Mouse (Mus musculus) forebrain, embryonic 10.5 days (tissue): ENCODE measurements around the gene Furin. TPM values are rescaled to one million over a fixed set of nuclear protein-coding genes. Genes with fewer than 3 reads are reported as not detected.

Experiments
- DNase-seq: peaks from one replicate; pipeline ENCODE4 v3.0.0-alpha.2; 2017; ENCODE audit warnings: low spot score; ENCODE audit errors: extremely low spot score
- H3K27ac ChIP-seq: fragments of 300-500 bp; sonication (generic); 2 replicates; pipeline ENCODE4 v1.5.1; 2016; ENCODE audit warnings: mild to moderate bottlenecking
- H3K27me3 ChIP-seq: fragments of 300-500 bp; sonication (generic); 2 replicates; pipeline ENCODE4 v1.6.1; 2016; ENCODE audit warnings: mild to moderate bottlenecking; ENCODE audit not compliant: poor library complexity, severe bottlenecking
- H3K36me3 ChIP-seq: fragments of 300-500 bp; sonication (generic); replicated peaks from 2 replicates; pipeline ENCODE4 v1.6.1; 2016; ENCODE audit warnings: mild to moderate bottlenecking, moderate library complexity
- H3K4me1 ChIP-seq: fragments of 300-500 bp; sonication (generic); 2 replicates; pipeline ENCODE4 v1.6.1; 2016
- H3K4me3 ChIP-seq: fragments of 300-500 bp; sonication (generic); 2 replicates; pipeline ENCODE4 v1.5.1; 2016; ENCODE audit warnings: mild to moderate bottlenecking, moderate library complexity
- H3K9me3 ChIP-seq: fragments of 300-500 bp; sonication (generic); 2 replicates; pipeline ENCODE4 v1.6.1; 2016; ENCODE audit warnings: mild to moderate bottlenecking, moderate library complexity
- WGBS: fragments of 180-500 bp; shearing (Covaris S2); methylation state at CpG from one replicate; pipeline ENCODE4 v1.1.7; 2016; 5-methylcytosine and 5-hydroxymethylcytosine counted together
- polyA plus RNA-seq: library from polyadenylated mRNA; unstranded; fragments of >200 nt; fragmentation: Nextera tagmentation; extraction: Ambion mirVana; gene quantifications from 2 replicates; pipeline ENCODE4 v1.2.1, GENCODE M21; 2016

Furin gene
- polyA plus RNA-seq, 1 experiment from 2014 or later, result 3.9 TPM

GRCm38 (mm10) chr7:80373352-80373751 is 31.9 kb downstream of the Furin start:
- WGBS, result 79% methylated on average over 4 of the region's 4 CpGs
- Histone ChIP-seq H3K4me1 (peaks cover 27% of the 10 kb centered on the region), H3K9me3 (no peaks in the 10 kb centered on the region), H3K27ac (no peak overlapping the region), H3K27me3 (no peaks in the 10 kb centered on the region), H3K4me3 (no peak overlapping the region), H3K36me3 (peaks cover 7% of the 10 kb centered on the region)
- DNase-seq, result no peak

- no peaks in the 10 kb centered on the region for H3K9me3 ChIP-seq
- no peaks in the 10 kb centered on the region for H3K27me3 ChIP-seq
- no peak overlapping the region for H3K27ac ChIP-seq
- H3K4me1 ChIP-seq, result peaks cover 27% of the 10 kb centered on the region
- H3K4me3 ChIP-seq, result no peak overlapping the region
- WGBS, result 58% methylated on average over 2 of the region's 2 CpGs
- no peak for DNase-seq
- H3K36me3 ChIP-seq, result peaks cover 13% of the 10 kb centered on the region
Measured at GRCm38 (mm10) chr7:80372667-80373066, 32.6 kb downstream of the Furin start.

- Histone ChIP-seq H3K27me3 (no peaks in the 10 kb centered on the region), H3K9me3 (no peaks in the 10 kb centered on the region), H3K36me3 (peaks cover 18% of the 10 kb centered on the region), H3K4me1 (peaks cover 27% of the 10 kb centered on the region), H3K27ac (no peak overlapping the region), H3K4me3 (no peak overlapping the region)
- no peak for DNase-seq
- WGBS, result 83% methylated on average over 3 of the region's 3 CpGs
Measured at GRCm38 (mm10) chr7:80372166-80372565, 33.1 kb downstream of the Furin start.

- peaks cover 28% of the 10 kb centered on the region for H3K36me3 ChIP-seq
- DNase-seq, result peak; percentile 54
- WGBS, result under 1% methylated on average over 82 of the region's 86 CpGs
Measured at GRCm38 (mm10) chr7:80371041-80371751, 34.0 kb downstream of the Furin start, which contains the start of gene Man2a2. TSS of gene Man2a2 (minus strand) at chr7:80371375.

GRCm38 (mm10) chr7:80370649-80371040 is 34.6 kb downstream of the Furin start:
- Histone ChIP-seq H3K4me1 (peaks cover 27% of the 10 kb centered on the region), H3K27me3 (no peaks in the 10 kb centered on the region), H3K27ac (peak overlapping the region; percentile 94), H3K4me3 (peak overlapping the region; percentile 97), H3K9me3 (no peaks in the 10 kb centered on the region), H3K36me3 (peaks cover 33% of the 10 kb centered on the region)
- under 1% methylated on average over 31 of the region's 31 CpGs for WGBS
- peak; percentile 65 for DNase-seq

More at GRCm38 (mm10) chr7:80371041-80371751, 34.0 kb downstream of the Furin start, which contains the start of gene Man2a2:
- peak within 1 kb of the TSS; percentile 97 for H3K4me3 ChIP-seq
- peaks cover 27% of the 10 kb centered on the region for H3K4me1 ChIP-seq
- H3K27ac ChIP-seq, result peak within 1 kb of the TSS; percentile 94
- no peaks in the 10 kb centered on the region for H3K27me3 ChIP-seq
- H3K9me3 ChIP-seq, result no peaks in the 10 kb centered on the region

GRCm38 (mm10) chr7:80369967-80370431 is 35.2 kb downstream of the Furin start:
- Histone ChIP-seq H3K9me3 (no peaks in the 10 kb centered on the region), H3K36me3 (peaks cover 38% of the 10 kb centered on the region), H3K4me1 (peaks cover 27% of the 10 kb centered on the region), H3K4me3 (peak overlapping the region; percentile 97), H3K27me3 (no peaks in the 10 kb centered on the region), H3K27ac (peak overlapping the region; percentile 94; the same call in 1 of the 2 replicates)
- DNase-seq, result no peak
- WGBS, result 58% methylated on average over 4 of the region's 4 CpGs

GRCm38 (mm10) chr7:80369461-80369860 is 35.8 kb downstream of the Furin start:
- WGBS, result 76% methylated on average over 5 of the region's 5 CpGs
- peaks cover 27% of the 10 kb centered on the region for H3K4me1 ChIP-seq
- peak overlapping the region; percentile 97 for H3K4me3 ChIP-seq
- no peak overlapping the region for H3K27ac ChIP-seq
- H3K9me3 ChIP-seq, result no peaks in the 10 kb centered on the region
- H3K36me3 ChIP-seq, result peaks cover 43% of the 10 kb centered on the region
- DNase-seq, result no peak
- no peaks in the 10 kb centered on the region for H3K27me3 ChIP-seq

GRCm38 (mm10) chr7:80368635-80369421 is 36.4 kb downstream of the Furin start:
- H3K4me1 ChIP-seq, result peaks cover 27% of the 10 kb centered on the region
- no peak for DNase-seq
- H3K36me3 ChIP-seq, result peaks cover 49% of the 10 kb centered on the region
- H3K27ac ChIP-seq, result no peak overlapping the region
- WGBS, result 91% methylated on average over 20 of the region's 20 CpGs
- no peaks in the 10 kb centered on the region for H3K9me3 ChIP-seq
- H3K4me3 ChIP-seq, result no peak overlapping the region; the same call in 1 of the 2 replicates
- no peaks in the 10 kb centered on the region for H3K27me3 ChIP-seq

- Histone ChIP-seq H3K27ac (no peak overlapping the region), H3K4me1 (peaks cover 27% of the 10 kb centered on the region), H3K27me3 (no peaks in the 10 kb centered on the region), H3K9me3 (no peaks in the 10 kb centered on the region), H3K4me3 (no peak overlapping the region), H3K36me3 (peaks cover 57% of the 10 kb centered on the region)
- WGBS, result 91% methylated on average over 9 of the region's 9 CpGs
- DNase-seq, result no peak
Measured at GRCm38 (mm10) chr7:80368009-80368408, 37.2 kb downstream of the Furin start.

GRCm38 (mm10) chr7:80367232-80367631 is 38.0 kb downstream of the Furin start:
- H3K36me3 ChIP-seq, result peaks cover 65% of the 10 kb centered on the region
- no peaks in the 10 kb centered on the region for H3K27me3 ChIP-seq
- no peak overlapping the region; the same call in 1 of the 2 replicates for H3K4me3 ChIP-seq
- DNase-seq, result no peak
- peaks cover 27% of the 10 kb centered on the region for H3K4me1 ChIP-seq
- no peaks in the 10 kb centered on the region for H3K9me3 ChIP-seq
- no peak overlapping the region for H3K27ac ChIP-seq
- WGBS, result 96% methylated on average over 7 of the region's 7 CpGs

- DNase-seq, result no peak
- Histone ChIP-seq H3K27ac (no peak overlapping the region), H3K36me3 (peaks cover 79% of the 10 kb centered on the region), H3K4me3 (no peak overlapping the region), H3K27me3 (no peaks in the 10 kb centered on the region), H3K9me3 (no peaks in the 10 kb centered on the region), H3K4me1 (peaks cover 19% of the 10 kb centered on the region)
- WGBS, result 88% methylated on average over 2 of the region's 2 CpGs
Measured at GRCm38 (mm10) chr7:80365759-80366158, 39.5 kb downstream of the Furin start.

GRCm38 (mm10) chr7:80360435-80360834 is 44.8 kb downstream of the Furin start:
- Histone ChIP-seq H3K4me1 (peaks cover 22% of the 10 kb centered on the region), H3K4me3 (no peak overlapping the region), H3K9me3 (no peaks in the 10 kb centered on the region), H3K36me3 (peaks cover 95% of the 10 kb centered on the region), H3K27me3 (no peaks in the 10 kb centered on the region), H3K27ac (no peak overlapping the region)
- no peak for DNase-seq
- 88% methylated on average over 3 of the region's 3 CpGs for WGBS

- Histone ChIP-seq H3K27ac (no peak overlapping the region), H3K9me3 (no peaks in the 10 kb centered on the region), H3K27me3 (no peaks in the 10 kb centered on the region), H3K4me1 (peaks cover 22% of the 10 kb centered on the region), H3K4me3 (no peak overlapping the region), H3K36me3 (peaks cover 91% of the 10 kb centered on the region)
- DNase-seq, result no peak
- WGBS, result 68% methylated on average over 4 of the region's 4 CpGs
Measured at GRCm38 (mm10) chr7:80358039-80358438, 47.2 kb downstream of the Furin start.
